Mouse (Mus musculus): ENCODE measurements around the gene Nlgn3. TPM values are rescaled to one million over a fixed set of nuclear protein-coding genes. Genes with fewer than 3 reads are reported as not detected.

The Nlgn3 gene
- polyA plus RNA-seq (2012; ENCODE audit: insufficient read depth, insufficient read length, low replicate concordance, missing spikeins), result not detected in 2 replicates

- 24% methylated on average over 24 of the region's 24 CpGs for WGBS
- peak within 1 kb of the TSS; percentile 81 for H3K4me3 ChIP-seq (ENCODE audit: insufficient read depth, low read depth, low read length)
- H3K27ac ChIP-seq (ENCODE audit: insufficient read depth, low read depth, low read length), result peak within 1 kb of the TSS; percentile 90
- peaks cover 21% of the 10 kb centered on the region for H3K4me1 ChIP-seq (ENCODE audit: control insufficient read depth, insufficient read depth, low read length)
- peak; percentile 61; the same call in 1 of the 2 replicates for TF ChIP-seq POLR2A (IDR thresholded peaks at IDR 0.05; ENCODE audit: insufficient read depth, low read depth, low read length)
- TF ChIP-seq CTCF (IDR thresholded peaks at IDR 0.05; ENCODE audit: insufficient read depth, low read depth, low read length), result no peak
Measured at GRCm38 (mm10) chrX:101299055-101299454, at the start of gene Nlgn3. Gene Nlgn3, plus strand, starts transcription at chrX:101299168.

DNA sequence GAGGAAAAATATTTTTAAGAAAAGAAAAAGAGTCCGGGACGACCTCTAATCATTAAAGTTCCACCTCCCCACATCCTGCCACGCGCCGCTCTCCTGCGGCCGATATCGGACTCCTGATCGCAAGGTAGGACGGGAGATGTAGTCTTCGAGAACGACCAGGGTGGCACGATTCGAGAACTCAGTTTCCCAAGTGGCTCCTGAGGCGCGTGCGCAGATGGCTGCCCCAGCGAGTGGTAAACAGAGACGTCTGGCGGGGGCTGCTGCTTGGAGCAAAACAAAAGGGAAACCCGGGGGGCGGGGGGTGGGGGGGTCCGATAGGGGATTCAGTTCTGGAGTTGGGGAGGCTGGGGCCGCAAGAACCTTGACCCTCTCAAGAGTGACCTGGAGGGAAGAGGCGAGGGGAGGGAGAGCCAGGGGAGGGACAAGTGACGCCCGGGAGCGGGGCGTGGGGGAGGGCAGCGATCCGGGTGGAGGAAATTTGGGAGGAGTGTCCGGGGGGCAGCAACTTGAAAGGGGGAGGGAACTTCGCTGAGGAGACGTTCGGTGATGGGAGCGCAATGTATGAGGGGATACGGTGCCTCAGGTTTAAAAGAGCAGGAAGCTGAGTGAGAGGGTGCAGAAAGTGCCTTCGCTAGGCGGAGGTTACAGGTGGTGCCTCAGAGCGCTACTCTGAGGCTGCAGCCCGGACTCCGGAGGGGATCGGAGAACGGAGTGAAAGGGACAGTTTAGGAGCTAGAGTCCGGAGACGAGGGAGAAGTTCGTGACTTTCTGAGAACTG is 44.8 kb upstream of the Nlgn3 start, which contains the start of gene Foxo4:
Foxo4 (plus strand) TSS at position 577 of the 778 bp plus-strand sequence.
- Histone ChIP-seq H3K27ac (ENCODE audit: insufficient read depth, low read depth, low read length) (no peak within 1 kb of the TSS), H3K4me1 (ENCODE audit: control insufficient read depth, insufficient read depth, low read length) (peaks cover 3% of the 10 kb centered on the region; the same call in 1 of the 2 replicates)

GRCm38 (mm10) chrX:101254740-101255139 is 44.2 kb upstream of the Nlgn3 start:
- Histone ChIP-seq H3K4me3 (ENCODE audit: insufficient read depth, low read depth, low read length) (peak overlapping the region; percentile 55), H3K27ac (ENCODE audit: insufficient read depth, low read depth, low read length) (no peak overlapping the region), H3K4me1 (ENCODE audit: control insufficient read depth, insufficient read depth, low read length) (peaks cover 3% of the 10 kb centered on the region; the same call in 1 of the 2 replicates)
- 23% methylated on average over 26 of the region's 26 CpGs for WGBS
- TF ChIP-seq CTCF (IDR thresholded peaks at IDR 0.05; ENCODE audit: insufficient read depth, low read depth, low read length) (no peak), POLR2A (IDR thresholded peaks at IDR 0.05; ENCODE audit: insufficient read depth, low read depth, low read length) (no peak)

More for the DNA sequence above, 44.8 kb upstream of the Nlgn3 start, which contains the start of gene Foxo4:
- peak within 1 kb of the TSS; percentile 55 for H3K4me3 ChIP-seq (ENCODE audit: insufficient read depth, low read depth, low read length)
- 17% methylated on average over 47 of the region's 47 CpGs for WGBS
- no peak for TF ChIP-seq CTCF (IDR thresholded peaks at IDR 0.05; ENCODE audit: insufficient read depth, low read depth, low read length)
- 0 out of 2 replicates have a peak, but pooled peaks have one; percentile 14 for TF ChIP-seq POLR2A (IDR thresholded peaks at IDR 0.05; ENCODE audit: insufficient read depth, low read depth, low read length)

DNA sequence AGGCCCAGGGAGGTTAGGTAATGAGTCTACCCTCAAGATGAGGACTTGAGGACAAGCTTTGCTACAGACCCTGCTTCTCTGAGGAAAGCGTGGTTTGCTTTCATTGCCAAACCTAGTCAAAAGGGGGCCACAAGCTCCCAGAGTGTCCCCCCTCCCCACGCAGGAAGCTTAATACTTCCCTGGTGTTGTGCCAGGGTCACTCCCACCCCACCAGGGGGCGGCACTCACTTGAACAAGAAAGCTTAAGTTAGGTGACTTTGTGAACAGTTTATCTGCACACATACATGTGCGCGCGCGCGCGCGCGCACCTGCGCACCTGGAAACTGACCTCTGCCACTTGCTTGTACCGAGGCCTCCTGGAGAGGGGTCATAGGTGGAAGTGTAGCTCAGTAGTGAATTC is 42.4 kb upstream of the Nlgn3 start:
- Histone ChIP-seq H3K27ac (ENCODE audit: insufficient read depth, low read depth, low read length) (no peak overlapping the region), H3K4me3 (ENCODE audit: insufficient read depth, low read depth, low read length) (no peak overlapping the region), H3K4me1 (ENCODE audit: control insufficient read depth, insufficient read depth, low read length) (peaks cover 9% of the 10 kb centered on the region; the same call in 1 of the 2 replicates)
- WGBS, result 85% methylated on average over 13 of the region's 13 CpGs
- TF ChIP-seq CTCF (IDR thresholded peaks at IDR 0.05; ENCODE audit: insufficient read depth, low read depth, low read length) (no peak), POLR2A (IDR thresholded peaks at IDR 0.05; ENCODE audit: insufficient read depth, low read depth, low read length) (no peak)

DNA sequence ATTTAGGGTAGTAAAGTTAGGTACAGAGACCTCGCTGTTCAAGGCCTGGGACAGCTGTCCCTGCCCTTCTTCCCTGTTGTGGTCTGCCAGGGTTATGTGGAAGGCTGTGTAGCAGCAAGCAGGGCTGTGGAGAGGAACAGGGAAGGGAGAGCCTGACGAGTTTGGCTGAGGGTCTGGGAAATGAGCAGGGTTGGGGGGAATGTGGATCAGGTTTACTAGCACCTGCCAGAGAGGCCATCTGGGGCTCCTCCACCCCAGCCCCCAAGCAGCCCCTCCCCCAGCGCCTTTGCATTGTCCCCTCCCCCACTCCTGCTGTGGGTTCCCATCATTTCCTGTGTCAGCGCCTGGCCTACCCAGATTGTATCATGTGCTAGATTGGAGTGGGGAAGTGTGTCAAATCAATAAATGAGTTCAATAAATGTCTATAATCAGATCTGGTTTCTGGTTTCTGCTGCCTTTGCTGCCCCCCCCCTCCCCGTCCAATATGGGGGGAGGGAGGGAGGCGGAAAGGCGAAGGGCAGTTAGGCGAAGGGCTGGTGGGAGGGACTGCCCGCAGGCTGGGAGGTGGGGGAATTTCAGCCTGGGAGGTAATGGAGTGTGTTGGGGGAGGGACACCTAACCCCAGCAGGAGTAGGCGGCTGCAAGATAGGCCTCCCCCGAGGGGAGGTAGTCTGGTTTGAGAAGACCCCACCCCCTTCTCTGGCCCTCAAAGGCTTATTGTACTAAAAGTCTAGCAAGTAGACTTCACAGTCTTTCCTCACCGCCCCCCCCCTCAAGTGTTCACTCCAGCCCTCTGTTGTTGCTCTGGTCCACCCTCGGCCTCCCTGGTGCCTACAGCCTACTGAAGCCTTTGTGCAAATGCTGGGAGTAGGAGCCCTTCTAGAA is 38.3 kb upstream of the Nlgn3 start:
- no peak overlapping the region for H3K4me3 ChIP-seq (ENCODE audit: insufficient read depth, low read depth, low read length)
- 35% methylated on average over 13 of the region's 13 CpGs for WGBS
- TF ChIP-seq POLR2A (IDR thresholded peaks at IDR 0.05; ENCODE audit: insufficient read depth, low read depth, low read length) (no peak), CTCF (IDR thresholded peaks at IDR 0.05; ENCODE audit: insufficient read depth, low read depth, low read length) (no peak)
- peaks cover 6% of the 10 kb centered on the region; the same call in 1 of the 2 replicates for H3K4me1 ChIP-seq (ENCODE audit: control insufficient read depth, insufficient read depth, low read length)
- no peak overlapping the region for H3K27ac ChIP-seq (ENCODE audit: insufficient read depth, low read depth, low read length)

- Histone ChIP-seq H3K27ac (ENCODE audit: insufficient read depth, low read depth, low read length) (no peak within 1 kb of the TSS), H3K4me1 (ENCODE audit: control insufficient read depth, insufficient read depth, low read length) (peaks cover 5% of the 10 kb centered on the region; the same call in 1 of the 2 replicates), H3K4me3 (ENCODE audit: insufficient read depth, low read depth, low read length) (no peak within 1 kb of the TSS)
- TF ChIP-seq CTCF (IDR thresholded peaks at IDR 0.05; ENCODE audit: insufficient read depth, low read depth, low read length), result no peak
- no peak for TF ChIP-seq POLR2A (IDR thresholded peaks at IDR 0.05; ENCODE audit: insufficient read depth, low read depth, low read length)
- 91% methylated on average over 1 of the region's 1 CpGs for WGBS
Measured at GRCm38 (mm10) chrX:101263892-101264291, 35.1 kb upstream of the Nlgn3 start, which contains the start of gene Gm614. Gene Gm614, minus strand, starts transcription at chrX:101263992.

GRCm38 (mm10) chrX:101266631-101267030 is 32.3 kb upstream of the Nlgn3 start:
- Histone ChIP-seq H3K4me3 (ENCODE audit: insufficient read depth, low read depth, low read length) (no peak overlapping the region), H3K27ac (ENCODE audit: insufficient read depth, low read depth, low read length) (no peak overlapping the region), H3K4me1 (ENCODE audit: control insufficient read depth, insufficient read depth, low read length) (no peaks in the 10 kb centered on the region)
- TF ChIP-seq POLR2A (IDR thresholded peaks at IDR 0.05; ENCODE audit: insufficient read depth, low read depth, low read length) (no peak), CTCF (IDR thresholded peaks at IDR 0.05; ENCODE audit: insufficient read depth, low read depth, low read length) (no peak)
- WGBS, result 95% methylated on average over 6 of the region's 6 CpGs

DNA sequence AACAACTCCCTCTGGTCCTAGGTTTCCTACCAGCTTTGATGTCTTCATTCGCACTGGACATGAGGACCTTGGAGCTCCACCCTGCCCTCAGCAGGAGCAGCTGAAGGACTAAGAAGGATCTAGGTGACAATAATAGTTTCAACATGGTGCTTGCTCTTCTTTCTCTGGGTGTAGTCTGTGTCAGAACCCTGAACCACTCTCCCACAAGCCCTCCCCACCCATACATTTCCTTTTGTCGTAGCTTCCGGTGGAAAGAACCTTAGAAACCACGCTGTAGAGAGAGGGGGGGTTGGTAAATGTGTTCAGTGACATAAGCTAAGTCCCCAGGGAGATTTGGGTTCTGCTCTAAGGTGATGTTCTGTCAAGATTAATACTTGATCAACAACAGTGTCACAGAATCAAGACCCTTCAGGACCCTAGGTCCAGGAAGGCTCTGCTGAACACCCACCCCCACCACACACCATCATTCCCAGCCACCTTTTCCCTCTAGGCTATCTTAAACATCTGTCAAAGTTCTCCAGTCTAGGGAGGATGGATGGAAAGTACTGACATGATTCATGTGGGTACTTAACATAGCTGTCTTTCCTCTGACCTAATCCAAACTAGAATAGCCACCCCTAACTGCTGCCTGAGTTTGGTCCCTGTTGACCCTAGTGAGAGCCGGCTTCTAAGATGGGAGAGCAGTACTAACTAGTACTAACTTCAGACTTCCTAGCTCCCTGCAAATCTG is 30.8 kb upstream of the Nlgn3 start, which contains the start of gene Il2rg:
Il2rg (minus strand) TSS at position 231 of the 730 bp plus-strand sequence.
- WGBS, result 81% methylated on average over 5 of the region's 5 CpGs
- H3K4me3 ChIP-seq (ENCODE audit: insufficient read depth, low read depth, low read length), result no peak within 1 kb of the TSS
- no peak for TF ChIP-seq CTCF (IDR thresholded peaks at IDR 0.05; ENCODE audit: insufficient read depth, low read depth, low read length)
- no peak for TF ChIP-seq POLR2A (IDR thresholded peaks at IDR 0.05; ENCODE audit: insufficient read depth, low read depth, low read length)
- H3K27ac ChIP-seq (ENCODE audit: insufficient read depth, low read depth, low read length), result no peak within 1 kb of the TSS
- H3K4me1 ChIP-seq (ENCODE audit: control insufficient read depth, insufficient read depth, low read length), result no peaks in the 10 kb centered on the region
